Mouse (Mus musculus): ENCODE measurements around the gene Dynlt1a.
A peak's percentile ranks its signal among the peaks of the same experiment; 100 is the strongest.
"Not testable (repeated sequence)": the region's sequence is repeated elsewhere in the genome, so short reads cannot be mapped to it uniquely, and the experiment has no call there.

Dynlt1a gene

DNA sequence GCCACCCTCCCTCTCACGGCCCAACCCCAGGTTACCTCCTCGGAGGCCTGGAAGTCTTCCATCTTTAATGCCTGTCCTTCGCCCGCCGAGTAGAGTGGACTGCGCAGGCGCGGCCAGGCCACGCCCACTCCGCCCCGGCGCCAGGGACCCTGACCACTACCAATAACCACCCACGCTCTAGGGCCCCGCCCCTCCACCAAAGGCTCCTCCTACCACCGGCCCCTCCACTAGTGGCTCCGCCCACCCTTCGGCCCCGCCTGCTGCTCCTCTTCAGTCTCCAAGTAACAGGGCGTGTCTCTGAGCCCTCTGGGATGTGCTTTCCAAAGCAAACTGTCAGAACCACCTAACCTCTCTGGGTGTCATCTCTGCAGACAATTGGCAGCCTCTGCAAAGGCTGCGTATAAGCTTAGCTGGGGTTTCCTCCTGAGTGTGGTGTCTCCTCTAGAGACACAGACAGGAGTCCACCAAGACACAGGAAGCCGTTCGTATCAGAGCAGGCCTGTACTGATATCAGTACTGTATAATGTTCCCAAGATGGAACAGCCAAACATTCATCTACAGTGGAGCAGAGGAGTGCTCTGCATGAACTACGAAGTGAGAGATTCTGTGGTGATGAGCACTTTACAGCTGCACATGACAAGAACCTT is at the start of gene Dynlt1a:
Dynlt1a (minus strand) TSS at position 162 of the 647 bp plus-strand sequence.
- DNase-seq (ENCODE audit: low read depth, low spot score): peak; percentile 88

DNA sequence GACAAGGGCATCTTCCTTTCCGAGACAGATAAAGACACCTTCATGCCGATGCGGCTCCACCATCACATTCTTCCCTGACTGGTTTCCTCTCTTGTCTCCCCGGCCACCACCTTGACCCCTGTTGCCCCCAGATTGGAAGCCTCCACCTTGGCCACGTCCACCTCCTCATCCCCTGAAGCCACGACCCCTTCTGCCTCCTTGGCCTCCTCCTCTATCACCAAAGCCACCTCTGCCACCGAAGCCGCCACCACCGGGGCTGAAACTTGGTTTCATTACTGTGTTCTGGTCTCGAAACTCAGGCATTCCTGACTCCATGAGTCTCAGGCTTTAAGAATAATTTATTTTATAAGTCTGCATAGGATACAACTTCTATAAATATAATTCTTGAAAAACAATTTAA is 38.0 kb upstream of the Dynlt1a start:
- DNase-seq (ENCODE audit: low read depth, low spot score): not testable (repeated sequence)

DNA sequence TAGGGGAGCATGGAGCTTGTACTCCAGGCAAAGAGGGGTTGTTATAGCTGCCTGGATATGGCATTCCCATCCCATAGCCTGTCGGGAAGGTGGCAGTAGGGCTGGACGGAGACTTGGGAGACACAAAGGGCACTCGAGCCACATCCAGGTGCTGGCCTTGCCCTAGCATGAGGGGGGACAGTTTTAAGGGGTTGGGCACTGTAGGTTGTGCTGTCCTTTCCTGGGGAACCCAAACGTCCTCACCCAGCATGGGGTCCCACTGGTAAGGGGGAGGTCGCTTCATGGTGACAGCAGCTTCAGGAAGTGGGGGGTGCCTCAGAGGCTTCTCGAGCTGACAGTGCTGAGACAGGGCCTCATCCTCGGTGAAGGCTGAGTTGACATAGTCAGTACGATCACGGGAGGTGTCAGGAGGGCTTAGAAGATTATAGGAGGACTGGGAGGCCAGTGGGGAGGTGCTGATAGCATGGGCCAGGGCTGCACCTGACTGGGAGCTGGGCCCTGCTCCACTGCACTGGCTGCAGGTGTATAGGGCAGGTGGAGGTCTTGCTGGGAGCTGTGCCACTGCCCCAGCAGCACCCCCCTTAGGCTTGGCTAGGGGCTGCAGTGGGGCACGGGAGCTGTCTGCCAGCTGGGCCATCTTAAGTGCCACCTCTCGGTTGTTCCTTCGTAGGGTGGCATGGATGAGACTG is 25.4 kb upstream of the Dynlt1a start:
- DNase-seq (ENCODE audit: low read depth, low spot score): not testable (repeated sequence)

DNA sequence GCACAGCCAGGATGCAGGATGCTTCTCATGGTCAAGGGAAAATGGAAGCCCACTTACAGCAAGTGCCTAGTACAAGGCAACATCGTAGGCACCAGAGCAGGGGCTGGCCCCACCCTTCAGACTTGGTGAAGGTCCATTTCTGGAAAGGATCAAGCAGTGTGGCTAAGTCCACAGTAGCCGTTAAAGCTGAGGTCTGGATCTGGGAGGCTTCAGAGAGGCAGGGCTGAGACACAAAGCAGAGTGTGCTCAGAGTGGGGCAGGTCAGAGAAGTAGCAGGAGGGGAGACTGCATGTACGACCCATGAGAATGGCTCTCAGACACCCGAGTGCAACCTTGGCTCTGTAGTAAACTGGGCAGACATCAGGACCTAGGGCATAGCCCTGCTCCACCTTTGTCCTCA is 11.7 kb upstream of the Dynlt1a start:
- not testable (repeated sequence) for DNase-seq (ENCODE audit: low read depth, low spot score)

DNA sequence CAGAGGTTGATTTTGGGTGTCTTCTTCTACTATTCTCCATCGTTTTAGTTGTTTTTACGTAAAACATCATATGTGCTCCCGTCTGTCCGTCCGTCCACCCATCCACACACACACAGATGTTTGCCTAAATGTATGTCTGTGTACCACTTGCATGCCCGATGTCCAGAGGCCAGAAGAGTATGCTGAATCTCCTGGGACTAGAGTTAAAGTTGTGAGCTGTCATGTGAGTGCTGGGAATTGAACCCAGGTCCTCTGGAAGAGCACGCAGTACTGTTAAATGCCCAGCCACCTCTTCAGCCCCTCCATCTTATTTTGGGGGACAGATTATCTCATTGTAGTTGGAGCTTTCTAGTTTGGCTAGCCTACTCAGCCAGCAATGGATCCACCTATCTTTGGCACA is 10.3 kb upstream of the Dynlt1a start:
- DNase-seq (ENCODE audit: low read depth, low spot score): not testable (repeated sequence)

DNA sequence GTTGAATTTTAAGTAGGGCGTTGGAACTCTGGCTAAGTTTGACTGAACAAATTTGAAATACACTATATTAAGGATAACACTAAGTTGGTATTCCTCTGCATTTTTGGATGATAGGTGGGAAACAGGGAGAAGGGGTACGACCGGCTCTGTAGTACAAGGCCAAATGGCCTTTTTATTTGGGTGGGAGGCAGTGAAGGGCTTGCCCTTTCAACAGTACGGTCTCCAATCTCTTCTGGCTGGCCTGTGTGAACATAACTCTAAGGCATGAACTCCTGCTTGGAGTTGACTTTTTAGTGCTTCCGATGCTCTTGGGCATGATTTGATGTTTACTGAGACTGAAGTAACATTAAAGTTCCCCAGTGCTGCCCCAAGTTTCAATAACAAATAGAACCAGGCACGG is 8.2 kb upstream of the Dynlt1a start:
- not testable (repeated sequence) for DNase-seq (ENCODE audit: low read depth, low spot score)

DNA sequence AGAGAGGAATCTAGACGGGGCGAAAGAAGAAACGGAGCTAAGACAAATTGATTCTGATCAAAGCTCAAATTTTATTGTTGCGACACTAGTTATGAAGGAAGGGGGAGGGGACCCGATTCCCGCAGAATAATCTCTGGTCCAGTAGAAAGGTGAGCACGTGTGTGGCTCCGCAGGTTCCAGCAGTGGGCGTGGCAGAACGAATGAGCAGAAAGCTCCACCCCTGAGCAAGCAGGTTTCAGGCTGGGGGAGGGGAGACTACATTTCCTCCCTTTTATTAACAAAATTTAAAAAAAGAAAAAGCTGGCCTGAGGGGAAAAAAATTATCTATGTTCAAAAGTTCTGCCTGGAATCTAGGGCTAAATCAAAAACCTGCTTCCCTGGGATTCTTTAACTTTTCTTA is 7.7 kb upstream of the Dynlt1a start:
- DNase-seq (ENCODE audit: low read depth, low spot score): not testable (repeated sequence)

DNA sequence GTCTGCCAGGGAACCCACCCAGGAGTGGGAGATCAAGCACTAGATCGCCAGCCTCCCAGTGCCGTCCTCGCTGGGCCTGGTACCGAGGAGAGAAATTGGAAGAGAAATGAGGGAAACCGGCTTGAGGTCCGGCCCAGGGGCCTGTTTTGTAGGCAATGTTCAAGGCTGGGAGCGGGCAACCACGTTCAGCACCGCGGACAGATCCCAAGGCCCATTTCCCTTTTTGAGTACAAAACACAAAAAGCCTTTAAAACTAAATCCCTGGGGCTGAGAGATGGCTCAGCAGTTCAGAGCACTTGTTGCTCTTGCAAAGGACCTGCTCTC is 4.4 kb upstream of the Dynlt1a start:
- not testable (repeated sequence) for DNase-seq (ENCODE audit: low read depth, low spot score)

DNA sequence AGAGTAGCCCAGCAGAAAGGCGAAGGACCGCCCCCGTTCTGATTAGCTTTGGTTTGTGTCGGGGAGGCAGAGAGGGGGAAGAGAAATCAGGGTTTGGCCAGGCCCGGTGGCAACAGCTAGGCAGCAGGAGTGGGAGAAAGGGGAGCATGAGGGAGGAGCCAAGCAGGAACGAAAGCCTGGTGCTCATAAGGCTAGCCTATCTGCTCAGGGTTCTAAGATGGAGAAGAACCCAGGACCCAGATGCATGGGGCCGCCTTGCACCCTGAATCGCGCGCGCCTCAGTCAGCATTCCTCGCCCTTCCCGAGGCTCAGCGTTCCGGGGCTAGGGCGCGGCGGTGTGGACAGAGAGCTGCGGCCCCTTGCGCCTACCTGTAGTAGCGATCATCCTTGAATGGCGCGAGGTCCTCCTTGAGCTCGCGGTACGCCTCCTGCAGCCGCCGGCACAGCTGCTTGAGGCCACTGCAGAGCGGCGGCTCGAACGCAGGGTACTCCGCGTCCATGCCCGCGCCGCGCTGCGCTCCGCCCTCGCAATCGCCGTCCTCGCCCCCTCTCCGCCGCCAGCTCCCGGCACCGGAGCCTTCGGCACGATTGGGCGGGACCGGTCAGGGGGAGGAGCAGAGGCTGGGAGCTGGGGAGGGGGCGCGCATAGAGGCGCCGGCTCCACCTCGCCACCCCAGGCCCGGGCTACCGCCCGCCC is 3.9 kb upstream of the Dynlt1a start:
- DNase-seq (ENCODE audit: low read depth, low spot score): not testable (repeated sequence)

DNA sequence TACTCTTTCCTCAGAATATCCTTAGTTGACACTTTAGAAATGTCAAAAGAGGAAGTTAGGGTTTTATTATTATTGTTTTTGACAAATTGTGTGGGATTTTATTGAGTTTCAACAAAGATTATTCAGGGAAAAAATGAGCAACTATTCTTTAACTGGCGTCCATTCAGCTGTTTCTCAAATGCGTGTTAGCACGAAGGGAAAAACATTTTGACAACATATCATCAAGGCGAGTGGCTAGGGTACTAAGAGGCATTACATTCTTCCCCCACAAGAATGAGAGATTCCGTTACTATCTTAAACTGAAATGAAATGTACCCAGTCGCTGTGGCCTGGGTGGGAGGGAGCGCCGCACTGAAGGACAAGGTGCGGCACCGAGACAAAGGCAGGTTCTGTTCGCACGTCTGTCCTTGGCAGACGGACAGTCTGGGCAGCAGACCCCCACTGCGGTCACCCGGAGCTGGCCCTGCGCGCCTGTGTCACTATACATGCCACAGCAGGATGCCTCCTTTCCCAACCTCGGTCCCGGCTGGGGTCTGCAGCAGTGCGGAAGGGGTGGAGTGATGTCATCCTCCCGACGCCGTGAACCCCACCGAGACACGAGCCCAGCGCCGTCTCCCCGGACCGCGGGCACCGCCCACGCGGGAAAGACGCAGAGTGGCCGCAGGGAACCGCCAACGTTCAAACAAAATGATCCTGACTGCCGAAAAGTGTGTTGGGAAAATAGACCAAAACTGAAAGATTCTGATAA is 747 bp downstream of the Dynlt1a start:
- DNase-seq (ENCODE audit: low read depth, low spot score): not testable (repeated sequence)

DNA sequence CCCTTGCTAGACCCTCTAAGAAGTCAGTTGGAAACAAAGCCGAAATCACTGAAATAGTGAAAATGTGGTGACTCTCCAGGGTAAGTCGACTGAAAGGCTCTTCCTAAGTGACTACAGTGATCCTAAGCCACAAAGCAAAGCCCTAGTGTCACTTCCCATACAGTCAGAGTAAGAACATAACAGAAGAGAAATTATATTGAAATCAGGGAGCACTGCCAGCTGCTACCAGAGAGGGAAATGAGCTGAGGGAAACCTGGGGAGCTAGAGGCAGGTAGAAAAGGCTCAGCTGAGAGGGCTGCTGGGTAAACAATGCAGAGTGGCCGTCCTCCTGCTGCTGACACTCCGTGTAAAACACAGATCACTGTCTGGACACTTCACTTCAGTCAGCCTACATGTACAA is 1.6 kb downstream of the Dynlt1a start:
- not testable (repeated sequence) for DNase-seq (ENCODE audit: low read depth, low spot score)

DNA sequence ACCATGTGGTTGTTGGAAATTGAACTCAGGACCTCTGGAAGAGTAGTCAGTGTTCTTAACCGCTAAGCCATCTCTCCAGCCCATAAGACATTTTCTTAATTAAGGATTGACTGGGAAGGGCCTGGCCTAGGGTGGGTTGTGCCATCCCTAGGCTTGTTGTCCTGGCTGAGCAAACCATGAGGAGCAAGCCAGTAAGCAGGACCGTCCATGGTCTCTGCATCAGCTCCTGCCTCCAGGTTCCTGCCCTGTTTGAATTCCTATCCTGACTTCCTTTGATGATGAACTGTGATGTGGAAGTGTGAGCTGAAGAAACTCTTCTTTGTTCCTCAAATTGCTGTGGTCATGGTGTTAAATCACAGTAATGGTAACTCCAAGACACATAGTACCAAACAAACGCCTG is 2.8 kb downstream of the Dynlt1a start:
- not testable (repeated sequence) for DNase-seq (ENCODE audit: low read depth, low spot score)

DNA sequence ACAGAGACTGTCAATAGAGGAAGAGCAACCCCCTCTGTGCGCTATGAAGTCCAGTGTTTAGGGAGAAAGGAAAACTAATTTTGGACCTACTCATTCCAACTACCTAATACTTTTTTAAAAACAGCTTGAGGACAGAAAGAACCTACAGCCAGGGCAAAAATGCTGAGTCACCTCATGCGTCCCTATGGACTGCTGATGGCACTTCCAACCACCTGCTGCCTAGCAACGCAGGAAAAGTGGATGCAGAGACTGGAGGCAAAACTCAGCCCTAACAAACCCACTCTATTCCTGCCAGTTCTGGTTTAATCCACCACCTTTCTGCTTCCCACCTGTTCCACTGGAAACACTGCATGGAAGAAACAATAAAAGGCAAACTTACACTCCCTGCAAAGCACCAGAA is 4.5 kb downstream of the Dynlt1a start:
- DNase-seq (ENCODE audit: low read depth, low spot score): peak; percentile 4

DNA sequence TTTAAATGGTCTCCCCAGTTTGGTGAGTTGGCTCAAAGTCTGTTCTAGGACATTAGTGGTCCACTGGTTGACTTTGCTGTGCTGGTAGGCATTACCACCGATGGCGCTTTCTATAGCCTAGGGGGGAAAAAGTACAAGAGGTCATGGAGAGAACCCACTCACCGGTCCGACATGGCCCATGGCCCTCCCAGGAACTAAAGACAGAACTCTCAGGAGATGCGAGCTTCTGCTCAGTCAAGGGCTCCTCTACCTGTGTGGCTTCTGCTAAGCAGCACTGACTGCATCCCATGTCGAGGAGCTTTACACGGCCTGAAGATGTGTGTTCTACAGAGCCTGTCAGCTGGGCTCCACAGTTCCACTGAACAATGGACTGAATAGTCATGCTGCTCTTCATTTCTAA is 5.6 kb downstream of the Dynlt1a start:
- DNase-seq (ENCODE audit: low read depth, low spot score): not testable (repeated sequence)

DNA sequence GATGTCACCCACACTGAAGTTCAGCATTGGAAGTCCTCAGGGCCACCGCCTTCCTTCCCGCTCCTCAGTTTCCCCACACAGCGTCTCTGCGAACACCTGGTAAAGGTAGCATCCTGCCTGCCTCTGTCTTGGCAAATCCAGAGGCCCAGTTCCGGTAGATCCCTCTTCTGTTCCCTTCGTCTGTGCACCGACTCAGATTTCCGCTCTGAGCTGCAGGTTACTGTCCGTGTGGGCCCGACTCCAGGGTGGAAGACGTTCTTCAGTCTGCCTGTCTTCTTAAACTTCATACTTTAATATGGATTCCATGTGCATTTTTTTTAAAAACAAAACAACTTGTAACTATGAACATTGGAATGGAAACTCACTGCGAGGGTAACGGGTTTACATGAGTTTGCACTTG is 10.8 kb downstream of the Dynlt1a start:
- not testable (repeated sequence) for DNase-seq (ENCODE audit: low read depth, low spot score)

DNA sequence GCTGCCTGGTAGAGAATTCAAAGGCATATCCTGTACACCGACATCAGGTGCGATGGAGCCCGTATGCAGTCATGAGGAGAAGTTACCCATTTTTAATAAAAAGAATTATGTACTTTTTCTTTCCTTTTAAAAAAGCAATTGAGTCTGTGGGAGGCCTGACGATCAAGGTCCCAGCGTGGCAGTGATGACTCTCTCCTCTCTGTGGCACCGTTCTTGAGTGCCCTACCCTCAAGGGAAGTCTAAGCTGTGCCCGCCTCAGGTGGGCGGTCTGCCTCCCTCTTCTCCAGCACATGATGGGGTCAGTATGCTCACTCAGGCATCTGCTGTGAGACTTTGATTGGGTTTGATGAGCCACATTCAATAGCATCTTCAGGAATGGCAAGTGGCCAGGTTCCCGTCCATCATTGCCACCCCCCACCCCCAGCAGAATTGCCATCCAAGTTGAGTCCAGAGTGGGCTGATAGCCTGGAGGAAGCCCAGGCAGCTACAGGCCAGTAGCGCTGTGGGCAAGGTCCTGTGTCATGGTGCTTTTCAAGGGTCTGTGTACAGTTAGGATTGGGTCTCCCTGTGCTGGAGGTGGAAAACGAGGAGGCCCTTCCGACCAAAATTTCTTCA is 11.5 kb downstream of the Dynlt1a start:
- DNase-seq (ENCODE audit: low read depth, low spot score): not testable (repeated sequence)

DNA sequence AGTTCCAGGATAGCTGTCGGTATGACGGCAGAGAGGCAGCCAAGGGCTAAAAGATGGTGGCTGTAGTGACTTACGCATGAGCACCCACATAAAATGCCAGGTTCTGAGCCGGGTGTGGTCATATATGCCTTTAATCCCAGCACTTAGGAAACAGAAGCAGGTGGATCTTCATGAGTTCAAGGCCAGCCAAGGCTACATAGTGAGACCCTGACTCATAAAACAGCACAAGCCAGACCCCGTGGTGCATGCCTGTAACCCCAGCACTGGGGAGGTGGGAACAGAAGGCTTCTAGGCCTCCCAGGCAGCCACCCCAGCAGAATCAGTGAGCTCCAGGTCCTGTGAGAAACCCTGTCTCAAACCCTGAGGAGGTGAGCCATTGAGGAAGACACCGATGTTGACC is 12.4 kb downstream of the Dynlt1a start:
- DNase-seq (ENCODE audit: low read depth, low spot score): not testable (repeated sequence)

DNA sequence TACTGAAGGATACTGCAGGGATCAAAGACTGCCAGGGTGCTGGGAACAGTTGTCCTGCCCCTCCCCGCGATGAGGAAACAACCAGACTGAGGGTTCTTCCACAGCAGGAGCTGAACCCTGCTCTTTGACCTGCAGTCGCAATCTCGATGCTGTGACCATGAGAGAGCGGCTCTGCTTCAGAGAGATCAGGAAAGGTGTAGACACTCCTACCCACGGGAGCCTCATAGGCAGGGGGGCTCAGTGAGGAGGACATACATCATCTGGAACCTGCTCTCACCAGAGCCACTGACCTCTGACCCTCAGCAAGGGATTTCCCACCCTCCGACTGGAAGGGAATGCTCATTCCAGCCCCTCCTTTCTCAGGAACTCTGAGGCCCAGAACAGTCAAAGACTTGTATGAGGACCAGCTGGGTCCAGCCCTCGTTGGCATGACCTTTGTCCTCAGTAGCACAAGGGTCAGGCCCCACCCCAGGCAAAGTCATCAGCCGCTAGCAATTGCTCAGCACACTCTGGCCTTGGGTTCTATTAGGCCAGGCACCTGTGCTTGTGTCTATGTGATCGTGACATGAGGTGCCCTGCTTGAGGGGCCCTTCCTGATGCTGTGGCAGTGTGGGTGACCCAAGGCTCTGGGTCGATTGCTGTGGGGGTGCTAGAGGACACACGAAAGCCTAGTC is 17.0 kb downstream of the Dynlt1a start:
- not testable (repeated sequence) for DNase-seq (ENCODE audit: low read depth, low spot score)

DNA sequence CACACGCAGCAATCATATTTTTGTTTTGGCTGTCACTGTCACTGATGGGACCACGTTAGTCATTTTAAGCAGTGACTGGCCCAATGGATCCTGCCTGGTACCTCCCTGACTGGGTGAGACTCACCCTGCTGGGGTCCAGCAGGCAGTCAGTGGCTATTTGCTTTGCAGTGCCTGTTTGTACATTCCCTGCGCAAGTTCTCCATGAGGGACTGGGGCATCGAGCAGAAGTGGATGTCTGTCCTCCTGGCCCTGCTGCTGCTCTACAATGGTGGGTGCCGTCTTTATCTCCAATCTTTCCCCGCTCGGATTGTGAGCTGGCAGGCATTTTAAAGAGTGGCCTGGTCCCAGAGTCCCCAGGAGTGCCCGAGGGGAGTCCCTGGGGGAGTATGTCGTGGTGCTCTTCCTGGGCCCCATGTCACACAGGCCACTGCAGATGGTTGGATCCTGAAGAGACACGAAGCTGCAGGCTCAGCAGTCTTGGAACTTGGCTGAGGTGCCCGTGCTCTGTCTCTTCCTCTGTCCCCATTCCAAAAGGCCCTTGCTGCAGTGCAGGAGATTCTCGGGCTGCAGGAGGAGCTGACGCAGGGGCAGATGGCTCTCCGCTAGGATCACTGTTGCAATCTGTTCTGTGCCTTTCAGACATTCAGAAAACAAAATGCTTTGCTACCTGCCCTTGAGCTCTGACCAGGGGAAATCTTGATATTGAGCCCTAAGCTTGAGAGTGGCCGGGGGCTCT is 20.1 kb downstream of the Dynlt1a start:
- not testable (repeated sequence) for DNase-seq (ENCODE audit: low read depth, low spot score)

DNA sequence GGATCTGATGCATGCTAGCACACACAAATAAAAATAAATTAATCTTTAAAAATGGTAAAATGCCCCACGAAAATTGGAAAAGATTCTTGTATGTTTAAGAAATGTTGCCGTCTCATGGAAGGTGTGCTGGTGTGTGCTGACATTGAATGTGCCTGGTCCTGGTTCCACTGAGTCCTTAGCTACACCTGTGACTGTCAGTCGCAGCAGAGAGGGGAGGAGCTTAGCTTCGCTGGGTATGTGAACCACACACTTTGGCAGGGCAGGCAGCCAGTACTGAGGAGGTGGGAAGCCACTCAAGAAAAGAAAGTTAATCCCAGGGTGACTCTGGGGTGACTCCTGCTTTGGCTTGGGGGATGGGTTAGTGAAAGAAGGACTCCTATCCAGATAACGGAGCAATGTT is 23.4 kb downstream of the Dynlt1a start:
- not testable (repeated sequence) for DNase-seq (ENCODE audit: low read depth, low spot score)
